Mouse (Mus musculus) liver, adult (tissue): Measurements from ENCODE around the gene Pigv.

Experiments
- GATA4 ChIP-seq: IDR thresholded peaks from 2 replicates; pipeline ENCODE4 v1.6.1; 2014; ENCODE audit warnings: mild to moderate bottlenecking, low read length; ENCODE audit not compliant: insufficient replicate concordance

The Pigv gene

DNA sequence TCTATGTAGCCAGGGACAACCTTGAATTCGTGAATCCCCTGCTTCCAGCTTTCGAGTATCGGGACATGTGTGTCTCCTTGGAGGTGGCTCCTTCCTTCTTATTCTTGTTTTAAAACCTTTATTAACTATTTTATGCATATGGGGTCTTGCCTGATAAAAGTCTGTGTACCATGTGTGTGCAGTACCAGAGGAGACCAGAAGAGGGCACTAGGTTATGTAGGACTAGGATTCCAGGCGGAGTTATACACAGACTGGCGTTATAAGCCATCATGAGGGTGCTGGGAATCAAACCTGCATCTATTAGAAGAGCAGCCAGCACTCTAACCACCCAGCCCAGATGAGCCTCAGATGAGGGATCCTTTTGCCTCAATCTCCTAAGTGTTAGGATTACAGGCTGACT, 60.6 kb downstream of the Pigv start:
- no peak for TF ChIP-seq GATA4
